Mouse (Mus musculus): ENCODE data around the gene Catspere2. TPM values are rescaled to one million over a fixed set of nuclear protein-coding genes. Genes with fewer than 3 reads are reported as not detected.

Gene Catspere2
- total RNA-seq, 2 experiments from 2014 or later: 0.27 to 0.91 TPM

DNA sequence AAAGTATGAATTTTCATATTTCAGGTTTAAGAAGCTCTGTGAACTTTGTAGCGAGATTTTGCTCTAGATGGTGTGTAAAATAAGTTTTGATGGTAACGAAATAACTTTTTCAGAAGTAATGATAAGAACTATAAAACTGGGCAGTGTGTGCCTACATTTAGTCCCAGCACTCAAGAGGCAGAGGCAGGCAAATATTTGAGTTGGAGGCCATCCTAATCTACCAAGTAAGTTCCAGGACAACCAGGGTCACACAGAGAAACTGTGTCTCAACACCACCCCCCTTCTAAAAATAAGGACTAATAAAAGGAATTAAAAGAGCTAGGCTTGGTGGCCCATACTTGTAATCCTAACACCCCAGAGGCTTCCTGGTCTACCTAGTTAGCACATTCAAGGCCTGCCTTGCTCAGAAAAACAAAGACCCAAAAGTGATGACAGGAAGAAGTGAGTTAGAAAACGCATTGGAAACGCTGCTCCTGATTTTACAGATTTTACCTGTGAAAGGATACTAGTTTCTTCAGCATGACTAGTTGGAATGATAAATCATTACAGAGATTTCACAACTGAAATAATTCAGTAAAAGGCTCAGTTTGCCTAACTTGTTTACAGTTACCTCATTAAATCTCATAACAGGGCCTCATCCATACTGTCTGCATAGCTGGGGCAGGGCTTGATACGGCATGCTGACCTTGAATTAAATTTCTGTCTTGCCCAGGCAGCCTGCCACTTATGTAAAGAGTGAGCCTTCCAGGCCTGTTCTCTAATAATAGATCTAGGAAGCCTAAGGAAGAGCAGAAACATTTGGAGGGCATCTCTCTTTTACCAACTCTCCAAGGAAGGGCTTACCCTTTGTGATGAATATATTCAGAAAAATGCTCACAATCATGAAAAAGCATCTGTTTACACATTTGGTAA, 236.2 kb downstream of the Catspere2 start:
- DNase-seq: no peak

Other genes starting within 250 kb of the Catspere2 start
- 10 to 100 TPM; 48.6 to 54.8 TPM for gene Adss, start 186.9 kb upstream of the Catspere2 start, total RNA-seq (2021)
- gene Desi2, start 204.0 kb downstream of the Catspere2 start, total RNA-seq (2021): 10 to 100 TPM; 23.4 to 23.8 TPM